Mouse (Mus musculus) lung, postnatal 36 days (tissue): ENCODE measurements around the gene Magee2.
A peak's percentile ranks its signal among the peaks of the same experiment; 100 is the strongest.
"Not testable (repeated sequence)": the region's sequence is repeated elsewhere in the genome, so short reads cannot be mapped to it uniquely, and the experiment has no call there.

Source experiments
- DNase-seq: peaks from one replicate; pipeline ENCODE4 v3.0.0; 2022; ENCODE audit warnings: mixed read lengths

Magee2 gene

GRCm38 (mm10) chrX:104856751-104857341 is at the start of gene Magee2:
Gene Magee2, minus strand, starts transcription at chrX:104857267.
- peak; percentile 9 for DNase-seq

GRCm38 (mm10) chrX:104853610-104854009 is 3.5 kb downstream of the Magee2 start:
- DNase-seq = no peak

GRCm38 (mm10) chrX:104817583-104817982 is 39.5 kb downstream of the Magee2 start:
- not testable (repeated sequence) for DNase-seq

GRCm38 (mm10) chrX:104816987-104817386 is 40.1 kb downstream of the Magee2 start:
- not testable (repeated sequence) for DNase-seq

GRCm38 (mm10) chrX:104813704-104814103 is 43.4 kb downstream of the Magee2 start:
- not testable (repeated sequence) for DNase-seq
